Mouse (Mus musculus): ENCODE data around the gene Zcchc3. TPM values are rescaled to one million over a fixed set of nuclear protein-coding genes. Genes with fewer than 3 reads are reported as not detected.

Gene Zcchc3
- polyA plus RNA-seq (2014; fragmentation: Nextera tagmentation; extraction: Ambion mirVana) = 18.0 and 19.3 TPM in 2 replicates

GRCm38 (mm10) chr2:152414591-152415165 is at the start of gene Zcchc3:
TSS of gene Zcchc3 (minus strand) at chr2:152415027.
- H3K4me1 ChIP-seq (ENCODE audit: control insufficient read depth, insufficient read depth, low read length) = peaks cover 37% of the 10 kb centered on the region
- H3K36me3 ChIP-seq (ENCODE audit: control insufficient read depth, insufficient read depth, low read length) = no peaks in the 10 kb centered on the region
- DNase-seq (peak; percentile 93), ATAC-seq (ENCODE audit: low FRiP score, low TSS enrichment) (peak; percentile 83)
- 0 out of 2 replicates have a peak, but pooled peaks cover 5% of the 10 kb centered on the region for H3K9me3 ChIP-seq (ENCODE audit: control insufficient read depth, low read length)
- peak within 1 kb of the TSS; percentile 88 for H3K4me3 ChIP-seq (replicated peaks; ENCODE audit: low read depth, low read length)
- peak within 1 kb of the TSS; percentile 96 for H3K27ac ChIP-seq (replicated peaks; ENCODE audit: low read depth, low read length)
- peak within 1 kb of the TSS; percentile 98 for H3K9ac ChIP-seq (replicated peaks; ENCODE audit: low read length)
- 1% methylated on average over 65 of the region's 65 CpGs for WGBS
- no peaks in the 10 kb centered on the region for H3K27me3 ChIP-seq (ENCODE audit: control insufficient read depth, insufficient read depth, low read length)
- H3K4me2 ChIP-seq (ENCODE audit: low read length) = peak within 1 kb of the TSS; percentile 79

GRCm38 (mm10) chr2:152459241-152459640 is 44.4 kb upstream of the Zcchc3 start:
- H3K4me1 ChIP-seq (ENCODE audit: control insufficient read depth, insufficient read depth, low read length) = no peaks in the 10 kb centered on the region
- no peak overlapping the region for H3K4me3 ChIP-seq (replicated peaks; ENCODE audit: low read depth, low read length)
- no peak for DNase-seq
- H3K36me3 ChIP-seq (ENCODE audit: control insufficient read depth, insufficient read depth, low read length) = no peaks in the 10 kb centered on the region
- H3K27me3 ChIP-seq (ENCODE audit: control insufficient read depth, insufficient read depth, low read length) = no peaks in the 10 kb centered on the region
- H3K27ac ChIP-seq (replicated peaks; ENCODE audit: low read depth, low read length) = no peak overlapping the region
- WGBS = 75% methylated on average over 13 of the region's 13 CpGs
- no peak overlapping the region for H3K4me2 ChIP-seq (ENCODE audit: low read length)
- no peak for ATAC-seq (ENCODE audit: low FRiP score, low TSS enrichment)
- no peaks in the 10 kb centered on the region for H3K9me3 ChIP-seq (ENCODE audit: control insufficient read depth, low read length)
- H3K9ac ChIP-seq (replicated peaks; ENCODE audit: low read length) = no peak overlapping the region

GRCm38 (mm10) chr2:152452101-152452781 is 37.4 kb upstream of the Zcchc3 start:
- WGBS = 72% methylated on average over 4 of the region's 4 CpGs
- no peaks in the 10 kb centered on the region for H3K36me3 ChIP-seq (ENCODE audit: control insufficient read depth, insufficient read depth, low read length)
- H3K4me1 ChIP-seq (ENCODE audit: control insufficient read depth, insufficient read depth, low read length) = no peaks in the 10 kb centered on the region
- DNase-seq (no peak), ATAC-seq (ENCODE audit: low FRiP score, low TSS enrichment) (no peak)
- no peaks in the 10 kb centered on the region for H3K9me3 ChIP-seq (ENCODE audit: control insufficient read depth, low read length)
- no peak overlapping the region for H3K9ac ChIP-seq (replicated peaks; ENCODE audit: low read length)
- H3K4me2 ChIP-seq (ENCODE audit: low read length) = no peak overlapping the region
- no peak overlapping the region for H3K27ac ChIP-seq (replicated peaks; ENCODE audit: low read depth, low read length)
- H3K4me3 ChIP-seq (replicated peaks; ENCODE audit: low read depth, low read length) = no peak overlapping the region
- no peaks in the 10 kb centered on the region for H3K27me3 ChIP-seq (ENCODE audit: control insufficient read depth, insufficient read depth, low read length)

- DNase-seq (peak; percentile 84), ATAC-seq (ENCODE audit: low FRiP score, low TSS enrichment) (no peak)
- Histone ChIP-seq H3K4me1 (ENCODE audit: control insufficient read depth, insufficient read depth, low read length) (no peaks in the 10 kb centered on the region), H3K9ac (replicated peaks; ENCODE audit: low read length) (no peak overlapping the region), H3K27ac (replicated peaks; ENCODE audit: low read depth, low read length) (no peak overlapping the region), H3K36me3 (ENCODE audit: control insufficient read depth, insufficient read depth, low read length) (no peaks in the 10 kb centered on the region), H3K4me2 (ENCODE audit: low read length) (no peak overlapping the region), H3K27me3 (ENCODE audit: control insufficient read depth, insufficient read depth, low read length) (no peaks in the 10 kb centered on the region), H3K9me3 (ENCODE audit: control insufficient read depth, low read length) (no peaks in the 10 kb centered on the region), H3K4me3 (replicated peaks; ENCODE audit: low read depth, low read length) (no peak overlapping the region)
- WGBS = 5% methylated on average over 5 of the region's 5 CpGs
Observed at GRCm38 (mm10) chr2:152450241-152450640, 35.4 kb upstream of the Zcchc3 start.

GRCm38 (mm10) chr2:152447461-152447860 is 32.6 kb upstream of the Zcchc3 start:
- ATAC-seq (ENCODE audit: low FRiP score, low TSS enrichment) (no peak), DNase-seq (no peak)
- no peaks in the 10 kb centered on the region for H3K4me1 ChIP-seq (ENCODE audit: control insufficient read depth, insufficient read depth, low read length)
- no peaks in the 10 kb centered on the region for H3K36me3 ChIP-seq (ENCODE audit: control insufficient read depth, insufficient read depth, low read length)
- H3K9ac ChIP-seq (replicated peaks; ENCODE audit: low read length) = no peak overlapping the region
- no peaks in the 10 kb centered on the region for H3K27me3 ChIP-seq (ENCODE audit: control insufficient read depth, insufficient read depth, low read length)
- no peak overlapping the region for H3K4me2 ChIP-seq (ENCODE audit: low read length)
- H3K27ac ChIP-seq (replicated peaks; ENCODE audit: low read depth, low read length) = no peak overlapping the region
- WGBS = 52% methylated on average over 5 of the region's 5 CpGs
- H3K9me3 ChIP-seq (ENCODE audit: control insufficient read depth, low read length) = no peaks in the 10 kb centered on the region
- H3K4me3 ChIP-seq (replicated peaks; ENCODE audit: low read depth, low read length) = no peak overlapping the region

GRCm38 (mm10) chr2:152446642-152447041 is 31.8 kb upstream of the Zcchc3 start:
- Histone ChIP-seq H3K27ac (replicated peaks; ENCODE audit: low read depth, low read length) (no peak overlapping the region), H3K9ac (replicated peaks; ENCODE audit: low read length) (no peak overlapping the region), H3K27me3 (ENCODE audit: control insufficient read depth, insufficient read depth, low read length) (no peaks in the 10 kb centered on the region), H3K9me3 (ENCODE audit: control insufficient read depth, low read length) (no peaks in the 10 kb centered on the region), H3K36me3 (ENCODE audit: control insufficient read depth, insufficient read depth, low read length) (no peaks in the 10 kb centered on the region), H3K4me3 (replicated peaks; ENCODE audit: low read depth, low read length) (no peak overlapping the region), H3K4me1 (ENCODE audit: control insufficient read depth, insufficient read depth, low read length) (no peaks in the 10 kb centered on the region), H3K4me2 (ENCODE audit: low read length) (no peak overlapping the region)
- WGBS = 68% methylated on average over 2 of the region's 2 CpGs
- no peak for ATAC-seq (ENCODE audit: low FRiP score, low TSS enrichment)
- no peak for DNase-seq

- no peak overlapping the region for H3K4me3 ChIP-seq (replicated peaks; ENCODE audit: low read depth, low read length)
- peak; percentile 21 for DNase-seq
- no peaks in the 10 kb centered on the region for H3K27me3 ChIP-seq (ENCODE audit: control insufficient read depth, insufficient read depth, low read length)
- no peaks in the 10 kb centered on the region for H3K36me3 ChIP-seq (ENCODE audit: control insufficient read depth, insufficient read depth, low read length)
- H3K4me1 ChIP-seq (ENCODE audit: control insufficient read depth, insufficient read depth, low read length) = no peaks in the 10 kb centered on the region
- H3K9ac ChIP-seq (replicated peaks; ENCODE audit: low read length) = no peak overlapping the region
- no peak for ATAC-seq (ENCODE audit: low FRiP score, low TSS enrichment)
- no peak overlapping the region for H3K4me2 ChIP-seq (ENCODE audit: low read length)
- H3K9me3 ChIP-seq (ENCODE audit: control insufficient read depth, low read length) = no peaks in the 10 kb centered on the region
- WGBS = 90% methylated on average over 8 of the region's 8 CpGs
- H3K27ac ChIP-seq (replicated peaks; ENCODE audit: low read depth, low read length) = no peak overlapping the region
Observed at GRCm38 (mm10) chr2:152443281-152443680, 28.5 kb upstream of the Zcchc3 start.

GRCm38 (mm10) chr2:152442322-152442721 is 27.5 kb upstream of the Zcchc3 start:
- H3K9me3 ChIP-seq (ENCODE audit: control insufficient read depth, low read length) = no peaks in the 10 kb centered on the region
- H3K27me3 ChIP-seq (ENCODE audit: control insufficient read depth, insufficient read depth, low read length) = no peaks in the 10 kb centered on the region
- no peaks in the 10 kb centered on the region for H3K36me3 ChIP-seq (ENCODE audit: control insufficient read depth, insufficient read depth, low read length)
- H3K9ac ChIP-seq (replicated peaks; ENCODE audit: low read length) = no peak overlapping the region
- no peak overlapping the region for H3K4me3 ChIP-seq (replicated peaks; ENCODE audit: low read depth, low read length)
- H3K4me2 ChIP-seq (ENCODE audit: low read length) = no peak overlapping the region
- DNase-seq = no peak
- 51% methylated on average over 4 of the region's 4 CpGs for WGBS
- no peak overlapping the region for H3K27ac ChIP-seq (replicated peaks; ENCODE audit: low read depth, low read length)
- no peak for ATAC-seq (ENCODE audit: low FRiP score, low TSS enrichment)
- H3K4me1 ChIP-seq (ENCODE audit: control insufficient read depth, insufficient read depth, low read length) = peaks cover under 1% of the 10 kb centered on the region

- Histone ChIP-seq H3K4me3 (replicated peaks; ENCODE audit: low read depth, low read length) (no peak overlapping the region), H3K9ac (replicated peaks; ENCODE audit: low read length) (no peak overlapping the region), H3K4me2 (ENCODE audit: low read length) (no peak overlapping the region), H3K36me3 (ENCODE audit: control insufficient read depth, insufficient read depth, low read length) (no peaks in the 10 kb centered on the region), H3K27me3 (ENCODE audit: control insufficient read depth, insufficient read depth, low read length) (no peaks in the 10 kb centered on the region), H3K9me3 (ENCODE audit: control insufficient read depth, low read length) (no peaks in the 10 kb centered on the region), H3K4me1 (ENCODE audit: control insufficient read depth, insufficient read depth, low read length) (peaks cover 5% of the 10 kb centered on the region), H3K27ac (replicated peaks; ENCODE audit: low read depth, low read length) (no peak overlapping the region)
- ATAC-seq (ENCODE audit: low FRiP score, low TSS enrichment) = no peak
- 90% methylated on average over 2 of the region's 2 CpGs for WGBS
- DNase-seq = no peak
Observed at GRCm38 (mm10) chr2:152439833-152440232, 25.0 kb upstream of the Zcchc3 start.
